Mouse (Mus musculus) liver, adult 10 weeks (tissue): ENCODE results near the gene Serpinb9g. TPM values are rescaled to one million over a fixed set of nuclear protein-coding genes. Genes with fewer than 3 reads are reported as not detected.

Experiments used
- polyA plus RNA-seq: library from polyadenylated mRNA; stranded (reverse); fragments of 350-450 nt; fragmentation: Illumina TruSeq; extraction: RNeasy Lipid Tissue Mini Kit (QIAGEN cat#74804); gene quantifications from one replicate; pipeline ENCODE4 v1.2.3, GENCODE M21; 2014; ENCODE audit warnings: low read depth, low replicate concordance

The Serpinb9g gene
- not detected for polyA plus RNA-seq

DNA sequence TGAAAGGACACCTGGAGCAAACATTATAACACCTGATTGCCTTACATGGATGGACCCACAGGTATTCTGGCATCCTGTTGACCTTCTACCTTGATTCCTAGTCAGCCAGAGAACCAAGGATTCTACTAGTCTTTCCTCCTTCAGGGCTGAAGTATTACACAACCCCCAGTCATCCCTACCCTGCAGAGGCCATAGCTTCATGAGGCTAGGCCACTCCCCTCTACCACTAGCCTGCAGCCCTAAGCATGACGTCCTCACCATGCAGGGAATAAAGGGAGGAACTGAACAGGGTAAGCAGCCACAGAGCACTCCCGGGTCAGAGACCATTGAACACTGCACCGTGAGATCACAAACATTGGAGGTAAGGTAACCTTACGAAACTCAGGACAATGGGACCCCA is at the start of gene Serpinb9g:
Serpinb9g (plus strand) TSS at position 301 of the 400 bp plus-strand sequence.

Other genes with a start within 250 kb of the Serpinb9g start
- gene Serpinb9e, start 235.2 kb upstream of the Serpinb9g start, polyA plus RNA-seq, result not detected
- gene Serpinb9f, start 160.7 kb upstream of the Serpinb9g start, polyA plus RNA-seq, result not detected
- not detected for gene Gm11397, start 89.0 kb upstream of the Serpinb9g start, polyA plus RNA-seq
- not detected for gene Serpinb6d, start 176.6 kb downstream of the Serpinb9g start, polyA plus RNA-seq